Mouse (Mus musculus) right cerebral cortex, postnatal 14 days (tissue): Measurements from ENCODE around the gene Epha2.
A peak's percentile ranks its signal among the peaks of the same experiment; 100 is the strongest.

Experiments used
- DNase-seq: peaks from one replicate; pipeline ENCODE4 v3.0.0; 2022

Gene Epha2

GRCm38 (mm10) chr4:141301116-141301553, at the start of gene Epha2:
Gene Epha2, plus strand, starts transcription at chr4:141301240.
- peak; percentile 79 for DNase-seq

- no peak for DNase-seq
These were observed 48.4 kb upstream of the Epha2 start for GRCm38 (mm10) chr4:141252641-141253040.

DNA sequence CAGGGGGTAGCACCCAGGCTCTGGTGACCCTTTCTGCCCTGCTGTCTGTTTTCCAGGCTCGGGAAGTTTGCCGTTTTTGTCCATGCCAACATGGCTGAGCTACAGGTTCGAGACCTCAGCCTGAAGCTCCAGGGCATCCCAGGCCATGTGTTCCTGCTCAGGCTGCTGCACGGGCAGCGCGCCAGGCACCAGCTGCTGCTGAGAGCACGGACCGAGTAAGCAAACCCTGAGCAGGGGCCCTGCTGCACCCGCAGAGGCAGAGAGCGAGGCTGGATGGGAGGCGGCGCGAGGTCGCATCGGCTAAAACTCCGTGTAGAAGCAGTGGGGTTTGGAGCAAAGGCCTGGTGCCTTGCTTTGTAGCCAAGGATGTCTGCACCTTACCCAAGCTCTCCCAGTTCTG, 46.8 kb upstream of the Epha2 start:
- DNase-seq, result peak; percentile 30

DNA sequence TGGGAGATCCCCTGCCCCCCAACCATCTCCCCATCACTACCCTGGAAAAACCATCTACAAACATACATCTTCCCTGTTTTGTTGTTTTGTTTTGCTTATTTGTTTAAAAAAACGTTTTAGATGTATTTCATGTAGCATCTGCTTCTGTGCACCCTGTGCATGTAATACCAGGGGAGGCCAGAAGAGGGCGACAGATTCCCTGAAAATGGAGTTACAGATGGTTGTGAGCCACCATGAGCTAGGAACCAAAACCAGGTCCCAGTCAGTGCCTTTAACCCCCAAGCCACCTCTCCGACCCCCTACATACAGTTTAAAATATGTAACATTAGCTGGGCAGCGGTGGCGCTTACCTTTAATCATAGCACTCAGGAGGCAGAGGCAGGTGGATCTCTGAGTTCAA, 43.6 kb upstream of the Epha2 start:
- no peak for DNase-seq

DNA sequence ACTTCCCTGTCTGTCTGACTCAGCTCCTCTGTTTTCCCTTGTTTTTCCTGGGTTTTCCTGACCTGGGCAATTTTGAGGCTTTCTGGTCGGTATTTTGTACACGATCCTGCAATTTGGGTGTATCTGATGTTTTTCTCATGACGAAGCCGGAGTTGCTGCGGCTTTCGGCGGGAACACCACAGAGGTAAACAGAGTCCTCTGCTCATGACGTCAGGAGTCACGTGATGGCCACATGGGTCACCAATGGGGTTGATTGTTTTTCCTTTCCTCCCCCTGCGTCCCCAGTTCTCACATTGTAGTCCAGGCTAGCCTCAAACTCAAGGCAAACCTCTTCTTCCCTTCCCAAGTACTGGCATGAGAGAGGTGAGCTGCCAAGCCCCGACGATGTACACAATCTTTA, 41.6 kb upstream of the Epha2 start:
- DNase-seq, result no peak

- no peak for DNase-seq
These were observed 40.9 kb upstream of the Epha2 start for GRCm38 (mm10) chr4:141260007-141260723.

- no peak for DNase-seq
These were observed 38.0 kb upstream of the Epha2 start for GRCm38 (mm10) chr4:141262906-141263637.

DNA sequence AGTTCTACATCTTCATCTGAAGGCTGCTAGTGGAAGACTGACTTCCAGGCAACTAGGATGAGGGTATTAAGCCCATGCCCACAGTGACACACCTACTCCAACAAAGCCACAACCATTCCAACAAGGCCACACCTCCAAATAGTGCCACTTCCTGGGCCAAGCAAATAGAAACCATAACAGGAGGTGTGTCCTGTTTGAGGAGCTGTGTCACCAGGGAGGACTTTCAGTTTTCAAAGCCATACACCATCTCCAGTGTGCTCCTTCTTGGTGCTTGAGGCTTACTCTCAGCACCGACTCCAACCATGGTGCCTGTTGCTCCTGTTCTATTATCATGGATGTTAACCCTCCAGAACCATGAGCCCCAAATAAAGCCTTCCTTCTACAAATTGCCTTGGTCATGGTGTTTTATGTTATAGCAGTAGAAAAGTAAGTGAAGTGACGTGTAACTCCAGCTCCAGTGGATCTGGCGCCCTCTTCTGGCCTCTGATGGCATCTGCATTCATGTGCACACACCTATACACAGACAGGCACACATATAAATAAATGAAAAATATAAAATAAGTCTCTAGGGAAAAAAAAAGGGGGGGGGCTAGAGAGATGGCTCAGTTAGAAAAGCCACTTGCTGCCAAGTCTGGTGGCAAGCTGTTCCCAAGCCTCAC, 34.9 kb upstream of the Epha2 start:
- DNase-seq, result no peak

- DNase-seq, result no peak
These were observed 33.8 kb upstream of the Epha2 start for GRCm38 (mm10) chr4:141267250-141267649.

GRCm38 (mm10) chr4:141267837-141268236, 33.2 kb upstream of the Epha2 start:
- peak; percentile 83 for DNase-seq

DNA sequence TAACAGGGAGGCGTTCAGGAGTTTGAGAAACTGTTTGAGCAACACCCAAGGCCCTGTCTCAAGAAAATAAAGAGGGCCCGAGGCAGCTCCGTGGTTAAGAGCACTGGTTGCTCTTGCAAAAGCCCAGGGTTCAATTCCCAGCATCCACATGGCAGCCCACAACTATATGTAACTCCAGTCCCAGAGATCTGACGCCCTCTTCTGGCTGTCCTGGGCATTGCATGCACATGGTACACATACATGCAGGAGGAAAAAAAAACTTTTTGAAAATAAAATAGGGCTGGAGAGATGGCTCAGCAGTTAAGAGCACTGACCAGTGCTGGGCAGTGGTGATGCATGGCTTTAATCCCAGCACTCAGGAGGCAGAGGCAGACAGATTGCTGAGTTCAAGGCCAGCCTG, 32.7 kb upstream of the Epha2 start:
- no peak for DNase-seq

DNA sequence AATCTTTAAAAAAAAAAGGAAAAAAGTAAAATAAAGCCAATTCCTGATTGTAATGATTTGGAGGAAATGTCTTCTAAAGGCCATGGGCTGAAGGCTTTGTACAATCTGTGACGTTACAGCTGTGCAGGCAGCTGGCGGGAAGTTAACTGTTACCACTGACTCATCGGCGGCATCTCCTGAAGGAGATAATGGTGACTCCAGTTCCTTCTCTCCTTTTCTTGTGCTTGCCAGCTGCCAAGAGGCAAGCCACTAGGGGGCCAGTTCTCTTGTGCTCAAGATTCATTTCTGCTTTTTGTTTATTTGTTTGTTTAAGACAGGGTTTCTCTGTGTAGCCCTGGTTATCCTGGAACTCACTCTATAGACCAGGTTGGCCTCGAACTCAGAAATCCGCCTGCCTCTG, 32.0 kb upstream of the Epha2 start:
- no peak for DNase-seq

- DNase-seq, result no peak
These were observed 30.7 kb upstream of the Epha2 start for GRCm38 (mm10) chr4:141270201-141270940.

DNA sequence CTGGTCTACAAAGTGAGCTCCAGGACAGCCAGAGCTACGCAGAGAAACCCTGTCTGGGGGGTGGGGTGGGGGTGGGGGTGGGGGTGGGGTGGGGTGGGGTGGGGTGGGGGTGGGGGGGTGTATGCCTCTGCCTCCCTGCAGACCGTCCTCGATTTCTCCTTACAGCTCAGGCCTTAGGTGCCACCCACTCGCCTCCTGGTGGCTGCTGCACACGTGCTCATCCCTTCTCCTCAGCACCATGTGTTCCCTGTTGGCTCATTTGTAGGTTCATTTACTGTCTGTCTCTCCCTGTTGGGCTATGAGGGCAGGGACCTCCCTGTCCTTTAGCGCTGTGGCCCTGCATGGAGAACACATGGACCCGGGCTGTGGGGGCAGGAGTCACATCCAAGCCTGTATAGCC, 29.8 kb upstream of the Epha2 start:
- DNase-seq, result no peak

GRCm38 (mm10) chr4:141271721-141272120, 29.3 kb upstream of the Epha2 start:
- no peak for DNase-seq

GRCm38 (mm10) chr4:141272878-141273277, 28.2 kb upstream of the Epha2 start:
- DNase-seq, result no peak

- peak; percentile 81 for DNase-seq
These were observed 27.7 kb upstream of the Epha2 start for GRCm38 (mm10) chr4:141273296-141273695.

DNA sequence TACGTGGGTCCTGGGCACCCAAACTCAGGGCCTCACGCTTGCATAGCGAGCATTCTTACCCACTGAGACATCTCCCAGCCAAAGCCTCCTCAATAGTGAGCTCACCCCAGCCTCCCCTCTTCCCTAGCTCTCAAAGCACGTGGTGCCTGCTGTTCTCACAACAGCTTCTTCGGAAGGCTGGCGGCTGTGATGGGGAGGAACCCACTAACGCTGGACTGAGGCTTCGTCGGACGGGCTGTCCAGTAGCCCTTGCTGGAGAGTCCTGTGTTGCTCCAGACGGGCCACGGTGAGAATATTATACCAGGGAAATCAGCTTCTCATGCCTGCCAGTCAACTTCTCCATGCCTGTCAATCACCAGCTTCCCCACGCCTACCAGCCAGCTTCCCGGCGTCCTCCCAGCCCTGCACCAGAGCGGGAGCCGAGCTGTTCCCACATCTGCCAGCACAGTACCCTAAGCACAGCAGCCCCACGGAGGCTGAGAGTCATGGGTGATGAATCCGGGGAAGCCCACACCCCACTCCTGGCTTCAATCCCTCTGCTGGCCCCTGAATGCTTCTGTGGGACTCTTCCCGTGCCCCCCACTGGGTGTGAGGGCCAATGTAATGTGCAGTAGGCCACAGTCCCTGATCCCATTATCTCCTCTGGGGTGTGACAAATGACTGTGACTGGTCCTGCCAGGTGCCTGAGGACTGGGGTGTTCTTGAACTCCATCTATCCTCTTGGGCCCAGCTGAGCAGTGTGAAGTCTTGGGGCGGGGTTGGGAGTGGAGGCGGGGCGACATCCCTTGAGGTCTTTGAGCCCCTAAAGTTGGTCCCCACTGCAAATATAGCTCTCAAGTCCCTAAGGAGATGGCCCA, 26.3 kb upstream of the Epha2 start:
- no peak for DNase-seq

DNA sequence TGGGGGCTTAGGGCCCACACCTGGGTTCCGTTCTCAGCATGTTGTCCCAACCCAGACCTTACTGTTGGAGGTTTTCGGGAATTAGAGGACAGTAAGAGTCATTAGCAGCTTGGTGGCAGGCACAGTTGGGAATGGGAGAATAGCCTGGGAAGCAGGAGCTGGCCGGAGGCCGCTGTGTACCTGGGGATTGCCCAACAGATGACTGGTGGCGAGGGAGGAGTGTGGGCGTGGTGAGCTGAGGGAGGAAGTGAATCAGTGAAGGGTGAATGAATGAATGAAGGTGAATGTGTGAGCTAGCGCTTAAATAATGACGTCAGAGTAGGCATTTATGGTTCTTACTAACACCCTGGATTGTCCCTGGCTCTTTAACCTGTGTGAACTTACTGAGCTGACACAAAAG, 23.9 kb upstream of the Epha2 start:
- no peak for DNase-seq

GRCm38 (mm10) chr4:141278154-141278553, 22.9 kb upstream of the Epha2 start:
- DNase-seq, result no peak

- DNase-seq, result no peak
These were observed 21.7 kb upstream of the Epha2 start for GRCm38 (mm10) chr4:141279327-141279726.

DNA sequence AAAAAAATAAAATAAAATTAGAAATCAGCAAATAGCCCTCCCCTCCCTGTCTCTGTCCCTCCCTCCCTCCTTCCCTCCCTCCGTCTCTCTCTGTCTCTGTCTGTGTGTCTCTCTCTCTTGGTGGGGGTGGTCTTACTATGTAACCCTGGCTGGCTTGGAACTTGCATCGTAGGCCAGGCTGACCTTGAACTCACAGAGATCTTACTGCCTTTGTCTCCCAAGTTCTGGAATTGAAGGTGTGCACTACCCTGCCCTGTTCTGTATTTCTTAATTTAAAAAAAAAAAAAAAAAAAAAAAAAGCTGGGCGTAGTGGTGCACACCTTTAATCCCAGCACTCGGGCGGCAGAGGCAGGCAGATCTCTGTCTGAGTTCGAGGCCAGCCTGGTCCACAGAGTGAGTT, 21.3 kb upstream of the Epha2 start:
- no peak for DNase-seq
